Mouse (Mus musculus): Measurements from ENCODE around the gene Baiap2.
A peak's percentile ranks its signal among the peaks of the same experiment; 100 is the strongest.

Gene Baiap2

GRCm38 (mm10) chr11:119947426-119947825 lies 4.9 kb downstream of the Baiap2 start:
- no peak for DNase-seq (ENCODE audit: low spot score in 2 of 2)

- no peak for DNase-seq (ENCODE audit: low spot score in 2 of 2)
Measured at GRCm38 (mm10) chr11:119947897-119948296, 5.3 kb downstream of the Baiap2 start.

- DNase-seq (ENCODE audit: low spot score in 2 of 2): no peak
Measured at GRCm38 (mm10) chr11:119948305-119948704, 5.7 kb downstream of the Baiap2 start.

- no peak for DNase-seq (ENCODE audit: low spot score in 2 of 2)
Measured at GRCm38 (mm10) chr11:119948803-119949202, 6.2 kb downstream of the Baiap2 start.

- no peak for DNase-seq (ENCODE audit: low spot score in 2 of 2)
Measured at GRCm38 (mm10) chr11:119950535-119950934, 8.0 kb downstream of the Baiap2 start.

GRCm38 (mm10) chr11:119951326-119951725 lies 8.8 kb downstream of the Baiap2 start:
- DNase-seq (ENCODE audit: low spot score in 2 of 2): no peak

GRCm38 (mm10) chr11:119952429-119953224 lies 10.1 kb downstream of the Baiap2 start:
- no peak for DNase-seq (ENCODE audit: low spot score in 2 of 2)

GRCm38 (mm10) chr11:119954233-119954632 lies 11.7 kb downstream of the Baiap2 start:
- DNase-seq (ENCODE audit: low spot score in 2 of 2): no peak

GRCm38 (mm10) chr11:119954749-119955337 lies 12.3 kb downstream of the Baiap2 start:
- peak in 1 of 2 experiments; percentile 38 for DNase-seq (ENCODE audit: low spot score in 2 of 2)

GRCm38 (mm10) chr11:119955432-119955831 lies 12.9 kb downstream of the Baiap2 start:
- no peak for DNase-seq (ENCODE audit: low spot score in 2 of 2)

- no peak for DNase-seq (ENCODE audit: low spot score in 2 of 2)
Measured at GRCm38 (mm10) chr11:119956590-119956989, 14.0 kb downstream of the Baiap2 start.

GRCm38 (mm10) chr11:119958856-119959255 lies 16.3 kb downstream of the Baiap2 start:
- no peak for DNase-seq (ENCODE audit: low spot score in 2 of 2)

GRCm38 (mm10) chr11:119959714-119960113 lies 17.2 kb downstream of the Baiap2 start:
- DNase-seq (ENCODE audit: low spot score in 2 of 2): no peak

GRCm38 (mm10) chr11:119960671-119961070 lies 18.1 kb downstream of the Baiap2 start:
- no peak for DNase-seq (ENCODE audit: low spot score in 2 of 2)

- no peak for DNase-seq (ENCODE audit: low spot score in 2 of 2)
Measured at GRCm38 (mm10) chr11:119961511-119961910, 18.9 kb downstream of the Baiap2 start.

- DNase-seq (ENCODE audit: low spot score in 2 of 2): no peak
Measured at GRCm38 (mm10) chr11:119965053-119965452, 22.5 kb downstream of the Baiap2 start.

- no peak for DNase-seq (ENCODE audit: low spot score in 2 of 2)
Measured at GRCm38 (mm10) chr11:119966294-119966693, 23.7 kb downstream of the Baiap2 start.

- no peak for DNase-seq (ENCODE audit: low spot score in 2 of 2)
Measured at GRCm38 (mm10) chr11:119967401-119967800, 24.8 kb downstream of the Baiap2 start.

GRCm38 (mm10) chr11:119967892-119968291 lies 25.3 kb downstream of the Baiap2 start:
- no peak for DNase-seq (ENCODE audit: low spot score in 2 of 2)

- no peak for DNase-seq (ENCODE audit: low spot score in 2 of 2)
Measured at GRCm38 (mm10) chr11:119970021-119970851, 27.7 kb downstream of the Baiap2 start.

GRCm38 (mm10) chr11:119973789-119974188 lies 31.2 kb downstream of the Baiap2 start:
- no peak for DNase-seq (ENCODE audit: low spot score in 2 of 2)

GRCm38 (mm10) chr11:119975739-119976501 lies 33.4 kb downstream of the Baiap2 start:
- DNase-seq (ENCODE audit: low spot score in 2 of 2): no peak
